Mouse (Mus musculus) midbrain, embryonic 11.5 days (tissue): ENCODE data around the gene Hspbp1. TPM values are rescaled to one million over a fixed set of nuclear protein-coding genes. Genes with fewer than 3 reads are reported as not detected.

Experiments
- ATAC-seq: fragments of 200-750 bp; cut with Nextera tagmentation; 2 replicates; pipeline ENCODE4 v1.8.0; 2017; ENCODE audit warnings: moderate TSS enrichment, moderate library complexity; ENCODE audit not compliant: low FRiP score
- DNase-seq: peaks from one replicate; pipeline ENCODE4 v3.0.0; 2015; ENCODE audit warnings: low spot score; ENCODE audit errors: missing footprints
- H3K27ac ChIP-seq: fragments of 300-500 bp; sonication (generic); 2 replicates; pipeline ENCODE4 v1.5.1; 2014; ENCODE audit warnings: low read depth, low read length
- H3K27me3 ChIP-seq: fragments of 300-500 bp; sonication (generic); 2 replicates; pipeline ENCODE4 v1.6.1; 2014; ENCODE audit warnings: mild to moderate bottlenecking, low read length, moderate library complexity, mixed read lengths; ENCODE audit not compliant: control insufficient read depth, insufficient read depth
- H3K36me3 ChIP-seq: fragments of 300-500 bp; sonication (generic); 2 replicates; pipeline ENCODE4 v1.6.1; 2014; ENCODE audit warnings: mild to moderate bottlenecking, low read length, moderate library complexity, mixed read lengths; ENCODE audit not compliant: control insufficient read depth, insufficient read depth
- H3K4me1 ChIP-seq: fragments of 300-500 bp; sonication (generic); 2 replicates; pipeline ENCODE4 v1.6.1; 2014; ENCODE audit warnings: low read length; ENCODE audit not compliant: control insufficient read depth, insufficient read depth
- H3K4me2 ChIP-seq: fragments of 300-500 bp; sonication (generic); 2 replicates; pipeline ENCODE4 v1.6.1; 2014; ENCODE audit warnings: mild to moderate bottlenecking, moderate library complexity
- H3K4me3 ChIP-seq: fragments of 300-500 bp; sonication (generic); 2 replicates; pipeline ENCODE4 v1.5.1; 2014; ENCODE audit warnings: low read depth, low read length
- H3K9ac ChIP-seq: fragments of 300-500 bp; sonication (generic); 2 replicates; pipeline ENCODE4 v1.6.1; 2014; ENCODE audit warnings: low read length
- H3K9me3 ChIP-seq: fragments of 300-500 bp; sonication (generic); 2 replicates; pipeline ENCODE4 v1.6.1; 2016; ENCODE audit warnings: low read length; ENCODE audit not compliant: control insufficient read depth
- WGBS: fragments of 180-500 bp; shearing (Covaris S2); extraction: QIAGEN DNeasy Blood & Tissue Kit; methylation state at CpG from one replicate; pipeline ENCODE4 v1.1.7; 2014; 5-methylcytosine and 5-hydroxymethylcytosine counted together
- polyA plus RNA-seq: library from polyadenylated mRNA; unstranded; fragments of >200 nt; fragmentation: Nextera tagmentation; extraction: Ambion mirVana; gene quantifications from 2 replicates; pipeline ENCODE4 v1.2.1, GENCODE M21; 2014

The Hspbp1 gene
- polyA plus RNA-seq, 1 experiment from 2014 or later = 113 TPM

- Histone ChIP-seq H3K4me1 (no peaks in the 10 kb centered on the region), H3K27me3 (no peaks in the 10 kb centered on the region), H3K36me3 (no peaks in the 10 kb centered on the region), H3K4me2 (no peak overlapping the region), H3K27ac (no peak overlapping the region), H3K9me3 (no peaks in the 10 kb centered on the region), H3K4me3 (no peak overlapping the region), H3K9ac (no peak overlapping the region)
- WGBS = 85% methylated on average over 12 of the region's 12 CpGs
- ATAC-seq (no peak), DNase-seq (no peak)
Observed at GRCm38 (mm10) chr7:4611921-4612341, 72.9 kb downstream of the Hspbp1 start.

GRCm38 (mm10) chr7:4611511-4611910 lies 73.4 kb downstream of the Hspbp1 start:
- no peaks in the 10 kb centered on the region for H3K27me3 ChIP-seq
- H3K4me1 ChIP-seq = no peaks in the 10 kb centered on the region
- no peak overlapping the region for H3K9ac ChIP-seq
- H3K4me3 ChIP-seq = no peak overlapping the region
- H3K27ac ChIP-seq = no peak overlapping the region
- no peak overlapping the region for H3K4me2 ChIP-seq
- H3K9me3 ChIP-seq = no peaks in the 10 kb centered on the region
- ATAC-seq = no peak
- no peak for DNase-seq
- 88% methylated on average over 12 of the region's 12 CpGs for WGBS
- no peaks in the 10 kb centered on the region for H3K36me3 ChIP-seq

Other genes starting within 250 kb of the Hspbp1 start
- 30.6 and 30.9 TPM in 2 replicates for gene Rdh13, start 239.4 kb downstream of the Hspbp1 start, polyA plus RNA-seq
- gene Eps8l1, start 224.4 kb downstream of the Hspbp1 start, polyA plus RNA-seq = 3.1 and 3.8 TPM in 2 replicates
- 28.4 and 32.7 TPM in 2 replicates for gene Ppp1r12c, start 183.4 kb downstream of the Hspbp1 start, polyA plus RNA-seq
- gene Tnnt1, start 168.7 kb downstream of the Hspbp1 start, polyA plus RNA-seq = 6.6 and 8.1 TPM in 2 replicates
- 0.97 and 1.7 TPM in 2 replicates for gene Tnni3, start 160.8 kb downstream of the Hspbp1 start, polyA plus RNA-seq
- gene Dnaaf3, start 152.6 kb downstream of the Hspbp1 start, polyA plus RNA-seq = 0.85 and 1.1 TPM in 2 replicates
- 10.4 and 10.5 TPM in 2 replicates for gene Syt5, start 137.5 kb downstream of the Hspbp1 start, polyA plus RNA-seq
- gene Ptprh, start 81.0 kb downstream of the Hspbp1 start, polyA plus RNA-seq = not detected in 2 replicates
- 2.4 and 3.6 TPM in 2 replicates for gene Tmem86b, start 53.6 kb downstream of the Hspbp1 start, polyA plus RNA-seq
- gene Ppp6r1, start 26.0 kb downstream of the Hspbp1 start, polyA plus RNA-seq = 4.4 and 6.1 TPM in 2 replicates
- gene Brsk1, start 5.5 kb upstream of the Hspbp1 start, polyA plus RNA-seq = 2.3 and 3.2 TPM in 2 replicates
- not detected in 2 replicates for gene Tmem150b, start 40.2 kb upstream of the Hspbp1 start, polyA plus RNA-seq
- 65.4 and 71.5 TPM in 2 replicates for gene Kmt5c, start 55.0 kb upstream of the Hspbp1 start, polyA plus RNA-seq
- gene Cox6b2, start 68.0 kb upstream of the Hspbp1 start, polyA plus RNA-seq = 34.5 and 36.6 TPM in 2 replicates
- gene Fam71e2, start 86.2 kb upstream of the Hspbp1 start, polyA plus RNA-seq = not detected in 2 replicates
- 0.07 TPM in 1 of 2 replicates, not detected in the other for gene Il11, start 97.8 kb upstream of the Hspbp1 start, polyA plus RNA-seq
- not detected in 2 replicates for gene Tmem190, start 97.9 kb upstream of the Hspbp1 start, polyA plus RNA-seq
- gene Tmem238, start 104.6 kb upstream of the Hspbp1 start, polyA plus RNA-seq = 1.3 and 1.4 TPM in 2 replicates
- gene Rpl28, start 107.8 kb upstream of the Hspbp1 start, polyA plus RNA-seq = 203 and 211 TPM in 2 replicates
- 392 and 412 TPM in 2 replicates for gene Ube2s, start 127.5 kb upstream of the Hspbp1 start, polyA plus RNA-seq
- 1.9 and 2.4 TPM in 2 replicates for gene Shisa7, start 159.6 kb upstream of the Hspbp1 start, polyA plus RNA-seq
- gene Isoc2b, start 185.2 kb upstream of the Hspbp1 start, polyA plus RNA-seq = 2.6 and 4.6 TPM in 2 replicates
- gene Isoc2a, start 192.1 kb upstream of the Hspbp1 start, polyA plus RNA-seq = 0.63 and 0.78 TPM in 2 replicates
- 0.12 TPM in 1 of 2 replicates, not detected in the other for gene Gm36210, start 221.4 kb upstream of the Hspbp1 start, polyA plus RNA-seq
- 3.5 and 3.8 TPM in 2 replicates for gene Zfp628, start 230.1 kb upstream of the Hspbp1 start, polyA plus RNA-seq
- gene Nat14, start 237.0 kb upstream of the Hspbp1 start, polyA plus RNA-seq = 8.0 and 10.4 TPM in 2 replicates
- 1.0 and 1.6 TPM in 2 replicates for gene Ssc5d, start 240.7 kb upstream of the Hspbp1 start, polyA plus RNA-seq